In the genomic region with DNA sequence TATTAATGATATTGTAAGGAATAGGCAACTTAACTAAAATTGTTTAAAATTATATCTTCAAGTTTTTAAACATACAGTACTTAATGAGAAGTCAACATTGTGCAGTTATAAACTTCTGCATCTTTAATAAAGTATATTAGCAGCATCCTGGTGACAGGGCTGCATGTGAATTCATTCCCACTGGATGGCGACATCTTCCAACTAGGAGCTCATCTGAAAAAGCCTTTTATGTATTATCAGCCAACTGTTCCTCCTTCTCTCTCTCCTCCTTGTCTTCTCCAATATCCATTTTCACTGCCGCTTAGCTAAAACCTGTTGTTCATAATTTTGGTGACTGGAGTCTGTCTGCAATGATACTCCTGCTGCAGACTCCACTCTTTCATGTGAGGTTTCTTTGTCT, we compare ENCODE assay signal across 9 mouse cellular contexts.
DNase-seq lines count a peak whose midpoint lies in the region; TF ChIP-seq lines count a peak whose summit lies in the region.
"Had no signal": no experiment of that assay in that cellular context is flagged by ENCODE, and none has a peak within 500 bp of the region (broad histone marks: within the 10 kb centered on the region; RNA-seq: fewer than 3 reads in every experiment).

No protein-coding gene starts in this region.

- no peak overlapping the region for H3K4me3 ChIP-seq in left cerebral cortex, adult 2 months
- H3K4me3 ChIP-seq: liver, embryonic 13.5 days had no signal

- peak; percentile 54 for TF ChIP-seq CTCF in left cerebral cortex, adult 2 months (IDR thresholded peaks at IDR 0.05)

- DNase-seq in embryo, embryonic 10 days (ENCODE audit: low spot score) = peak; percentile 15
- DNase-seq in embryo, embryonic 9.5 days (ENCODE audit: extremely low spot score) = no peak
- DNase-seq in left cerebral cortex, adult 2 months (ENCODE audit: extremely low spot score in 1 of 2, low spot score in 2 of 2) = peak in 1 of 2 experiments; percentile 11
- no peak for DNase-seq in left cerebral cortex, adult 18-20 months (ENCODE audit: low spot score in 2 of 2)
- DNase-seq in NIH3T3 (ENCODE audit: low read depth) = peak; percentile 40
- peak; percentile 7 for DNase-seq in layer of hippocampus, adult 9-11 months
- DNase-seq in urinary bladder, adult 18-20 months (ENCODE audit: low spot score in 2 of 2) = no peak
- no peak for DNase-seq in spleen, postnatal 4 days (ENCODE audit: low spot score in 2 of 2)
- DNase-seq: liver, embryonic 13.5 days had no signal

- H3K27ac ChIP-seq in left cerebral cortex, adult 2 months = no peak overlapping the region
- H3K27ac ChIP-seq: liver, embryonic 13.5 days had no signal

- intact Hi-C loops in left cerebral cortex, adult 2 months (cut with DNase I) = loop anchor here (10.0 kb wide), 1 partner anchor 921 kb away; no protein-coding TSS in a partner anchor

Comparison
In these comparisons a context has a peak if more than half of its experiments do, and no peak if none do; other contexts are left out.
1. DNase-seq: peak in embryo, embryonic 10 days (single experiment), NIH3T3 (single experiment) and layer of hippocampus, adult 9-11 months (single experiment); none in embryo, embryonic 9.5 days (single experiment), left cerebral cortex, adult 18-20 months (0 of 2), urinary bladder, adult 18-20 months (0 of 2) and spleen, postnatal 4 days (0 of 2).